Mouse (Mus musculus) forebrain, postnatal 0 days (tissue): ENCODE data around the gene Tspyl4. TPM values are rescaled to one million over a fixed set of nuclear protein-coding genes. Genes with fewer than 3 reads are reported as not detected.

ENCODE experiments used
- ATAC-seq: fragments of 200-750 bp; cut with Nextera tagmentation; 2 replicates; pipeline ENCODE4 v1.8.0; 2017; ENCODE audit warnings: mild to moderate bottlenecking, moderate library complexity
- DNase-seq: peaks from one replicate; pipeline ENCODE4 v3.0.0-alpha.2; 2015
- H3K27ac ChIP-seq: fragments of 300-500 bp; sonication (generic); 2 replicates; pipeline ENCODE4 v1.5.1; 2014; ENCODE audit warnings: low read depth, mild to moderate bottlenecking, antibody characterized with exemption, low read length, moderate library complexity, mixed read lengths
- H3K27me3 ChIP-seq: fragments of 300-500 bp; sonication (generic); 2 replicates; pipeline ENCODE4 v1.6.1; 2014; ENCODE audit warnings: mild to moderate bottlenecking, low read length, mixed read lengths; ENCODE audit not compliant: insufficient read depth
- H3K36me3 ChIP-seq: fragments of 300-500 bp; sonication (generic); 2 replicates; pipeline ENCODE4 v1.6.1; 2014; ENCODE audit warnings: mild to moderate bottlenecking, moderate library complexity; ENCODE audit not compliant: insufficient read depth
- H3K4me1 ChIP-seq: fragments of 300-500 bp; sonication (generic); 2 replicates; pipeline ENCODE4 v1.6.1; 2014; ENCODE audit warnings: antibody characterized with exemption; ENCODE audit not compliant: insufficient read depth
- H3K4me2 ChIP-seq: fragments of 300-500 bp; sonication (generic); 2 replicates; pipeline ENCODE4 v1.6.1; 2014; ENCODE audit warnings: low read depth, mild to moderate bottlenecking, moderate library complexity
- H3K4me3 ChIP-seq: fragments of 300-500 bp; sonication (generic); 2 replicates; pipeline ENCODE4 v1.5.1; 2014; ENCODE audit warnings: low read depth, low read length, mixed read lengths
- H3K9ac ChIP-seq: fragments of 300-500 bp; sonication (generic); 2 replicates; pipeline ENCODE4 v1.6.1; 2014; ENCODE audit warnings: mild to moderate bottlenecking
- H3K9me3 ChIP-seq: fragments of 300-500 bp; sonication (generic); 2 replicates; pipeline ENCODE4 v1.6.1; 2016; ENCODE audit warnings: low read length
- CTCF ChIP-seq: sonication (generic); IDR thresholded peaks from 2 replicates; pipeline ENCODE4 v1.5.1; 2016; ENCODE audit warnings: antibody characterized with exemption, control low read depth, low read depth
- WGBS: fragments of 180-500 bp; shearing (Covaris S2); extraction: QIAGEN DNeasy Blood & Tissue Kit; methylation state at CpG from one replicate; pipeline ENCODE4 v1.1.7; 2014; 5-methylcytosine and 5-hydroxymethylcytosine counted together
- polyA plus RNA-seq: library from polyadenylated mRNA; unstranded; fragments of >200 nt; fragmentation: Nextera tagmentation; extraction: Ambion mirVana; gene quantifications from 2 replicates; pipeline ENCODE4 v1.2.1, GENCODE M21; 2015
- total RNA-seq: library from RNA; depleted of rRNA; stranded (reverse); fragments of >200 nt; gene quantifications from 2 replicates; pipeline ENCODE4 v1.2.3, GENCODE M21; 2014

Tspyl4 gene
- total and polyA plus RNA-seq, 2 experiments from 2014 or later, result 333 to 473 TPM

- ATAC-seq (no peak), DNase-seq (no peak)
- no peak for TF ChIP-seq CTCF
- Histone ChIP-seq H3K9me3 (no peaks in the 10 kb centered on the region), H3K9ac (peak overlapping the region; percentile 51), H3K4me3 (peak overlapping the region; percentile 82), H3K4me2 (peak overlapping the region; percentile 73), H3K36me3 (no peaks in the 10 kb centered on the region), H3K27me3 (no peaks in the 10 kb centered on the region), H3K4me1 (peaks cover 20% of the 10 kb centered on the region), H3K27ac (no peak overlapping the region)
- 5% methylated on average over 5 of the region's 5 CpGs for WGBS
Measured at GRCm38 (mm10) chr10:34300368-34300767, 3.1 kb downstream of the Tspyl4 start.

DNA sequence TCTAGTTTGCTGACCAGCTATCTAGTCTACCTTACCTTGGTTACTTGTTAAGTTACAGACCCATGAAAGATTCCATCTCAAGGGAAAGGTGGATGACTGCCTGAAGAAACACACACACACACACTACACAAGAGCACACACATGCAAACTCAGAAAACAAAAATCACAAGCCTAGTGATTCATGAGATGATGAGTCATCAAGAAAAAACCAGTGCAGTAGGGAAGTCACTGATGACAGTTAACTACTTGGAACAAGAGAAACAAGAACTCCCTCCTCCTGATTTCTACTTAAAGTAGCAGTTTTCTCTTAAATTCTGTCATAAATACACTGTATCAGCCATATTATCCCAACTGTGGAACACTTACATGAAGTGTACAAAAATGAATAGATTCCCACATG is 9.8 kb downstream of the Tspyl4 start:
- ATAC-seq (no peak), DNase-seq (no peak)
- Histone ChIP-seq H3K4me1 (no peaks in the 10 kb centered on the region), H3K4me2 (no peak overlapping the region), H3K27me3 (no peaks in the 10 kb centered on the region), H3K36me3 (no peaks in the 10 kb centered on the region), H3K9me3 (no peaks in the 10 kb centered on the region), H3K4me3 (no peak overlapping the region), H3K27ac (no peak overlapping the region), H3K9ac (no peak overlapping the region)
- TF ChIP-seq CTCF, result no peak

- no peaks in the 10 kb centered on the region for H3K27me3 ChIP-seq
- no peak for DNase-seq
- no peaks in the 10 kb centered on the region for H3K36me3 ChIP-seq
- TF ChIP-seq CTCF, result no peak
- ATAC-seq, result no peak
- H3K9ac ChIP-seq, result no peak overlapping the region
- no peaks in the 10 kb centered on the region for H3K9me3 ChIP-seq
- H3K4me3 ChIP-seq, result no peak overlapping the region
- no peaks in the 10 kb centered on the region for H3K4me1 ChIP-seq
- no peak overlapping the region for H3K4me2 ChIP-seq
- WGBS, result 93% methylated on average over 9 of the region's 9 CpGs
- no peak overlapping the region for H3K27ac ChIP-seq
Measured at GRCm38 (mm10) chr10:34309915-34310685, 12.9 kb downstream of the Tspyl4 start.

GRCm38 (mm10) chr10:34312536-34312935 is 15.3 kb downstream of the Tspyl4 start:
- H3K27me3 ChIP-seq, result no peaks in the 10 kb centered on the region

DNA sequence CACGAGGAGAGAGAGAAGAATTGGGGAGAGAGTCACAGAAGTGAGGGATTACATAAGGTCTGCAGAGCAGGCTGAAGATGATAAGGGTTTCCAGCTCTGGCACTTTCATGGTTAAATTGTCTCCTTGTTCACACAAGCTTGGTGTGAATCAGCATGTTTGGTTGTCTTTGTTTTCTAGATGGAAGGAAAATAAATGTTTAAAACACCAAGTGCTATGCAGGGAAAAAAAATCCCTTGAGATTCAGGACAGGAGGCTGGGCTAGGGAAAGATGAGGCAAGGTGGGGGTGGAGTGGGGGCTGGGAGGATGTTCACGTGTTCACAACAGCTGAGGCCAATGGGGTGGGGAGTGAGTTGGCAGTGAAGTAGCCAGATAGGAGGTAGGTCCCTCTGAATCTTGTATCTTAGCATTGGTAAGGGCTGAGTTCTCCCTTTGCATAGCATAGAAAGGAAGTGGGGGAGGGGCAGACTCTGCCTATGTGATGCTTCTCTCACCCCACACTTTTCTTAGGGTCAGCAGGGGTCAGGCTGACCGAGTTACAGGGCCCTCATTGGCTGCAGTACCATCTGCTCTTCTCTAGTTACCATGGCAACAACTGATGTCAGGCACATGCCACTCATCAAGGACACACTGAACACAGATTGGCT is 19.5 kb downstream of the Tspyl4 start:
- peaks cover 11% of the 10 kb centered on the region for H3K4me1 ChIP-seq
- DNase-seq (peak; percentile 77), ATAC-seq (peak; percentile 93)
- H3K27ac ChIP-seq, result peak overlapping the region; percentile 71
- H3K4me2 ChIP-seq, result peak overlapping the region; percentile 45
- H3K9ac ChIP-seq, result peak overlapping the region; percentile 40
- TF ChIP-seq CTCF, result no peak
- peak overlapping the region; percentile 24 for H3K4me3 ChIP-seq
- H3K36me3 ChIP-seq, result no peaks in the 10 kb centered on the region
- no peaks in the 10 kb centered on the region for H3K27me3 ChIP-seq
- under 1% methylated on average over 3 of the region's 3 CpGs for WGBS
- no peaks in the 10 kb centered on the region for H3K9me3 ChIP-seq

More at GRCm38 (mm10) chr10:34312536-34312935, 15.3 kb downstream of the Tspyl4 start:
- H3K4me3 ChIP-seq, result no peak overlapping the region
- H3K9me3 ChIP-seq, result no peaks in the 10 kb centered on the region
- peak; percentile 18; the same call in 1 of the 2 replicates for TF ChIP-seq CTCF
- no peak overlapping the region for H3K27ac ChIP-seq
- H3K4me2 ChIP-seq, result no peak overlapping the region
- no peak overlapping the region for H3K9ac ChIP-seq
- ATAC-seq (no peak), DNase-seq (no peak)
- H3K4me1 ChIP-seq, result peaks cover 11% of the 10 kb centered on the region
- no peaks in the 10 kb centered on the region for H3K36me3 ChIP-seq
- 74% methylated on average over 3 of the region's 3 CpGs for WGBS

GRCm38 (mm10) chr10:34317217-34317606 is 20.0 kb downstream of the Tspyl4 start:
- Histone ChIP-seq H3K4me1 (peaks cover 11% of the 10 kb centered on the region), H3K36me3 (no peaks in the 10 kb centered on the region), H3K9ac (no peak overlapping the region; the same call in 1 of the 2 replicates), H3K27me3 (no peaks in the 10 kb centered on the region), H3K9me3 (no peaks in the 10 kb centered on the region), H3K27ac (peak overlapping the region; percentile 71), H3K4me2 (peak overlapping the region; percentile 45), H3K4me3 (no peak overlapping the region; the same call in 1 of the 2 replicates)
- no peak for DNase-seq
- ATAC-seq, result no peak
- WGBS, result 13% methylated on average over 2 of the region's 2 CpGs
- no peak for TF ChIP-seq CTCF

- no peak for DNase-seq
- peaks cover 11% of the 10 kb centered on the region for H3K4me1 ChIP-seq
- H3K9me3 ChIP-seq, result no peaks in the 10 kb centered on the region
- H3K27ac ChIP-seq, result no peak overlapping the region
- no peak for ATAC-seq
- no peak for TF ChIP-seq CTCF
- no peak overlapping the region for H3K4me3 ChIP-seq
- no peak overlapping the region for H3K4me2 ChIP-seq
- H3K9ac ChIP-seq, result no peak overlapping the region
- H3K36me3 ChIP-seq, result no peaks in the 10 kb centered on the region
- WGBS, result 88% methylated on average over 2 of the region's 2 CpGs
- H3K27me3 ChIP-seq, result no peaks in the 10 kb centered on the region
Measured at GRCm38 (mm10) chr10:34320809-34321208, 23.6 kb downstream of the Tspyl4 start.
